Mouse (Mus musculus): ENCODE data around the gene Larp1. TPM values are rescaled to one million over a fixed set of nuclear protein-coding genes. Genes with fewer than 3 reads are reported as not detected.

The Larp1 gene
- polyA plus RNA-seq, 1 experiment from 2014 or later: 18.2 TPM

DNA sequence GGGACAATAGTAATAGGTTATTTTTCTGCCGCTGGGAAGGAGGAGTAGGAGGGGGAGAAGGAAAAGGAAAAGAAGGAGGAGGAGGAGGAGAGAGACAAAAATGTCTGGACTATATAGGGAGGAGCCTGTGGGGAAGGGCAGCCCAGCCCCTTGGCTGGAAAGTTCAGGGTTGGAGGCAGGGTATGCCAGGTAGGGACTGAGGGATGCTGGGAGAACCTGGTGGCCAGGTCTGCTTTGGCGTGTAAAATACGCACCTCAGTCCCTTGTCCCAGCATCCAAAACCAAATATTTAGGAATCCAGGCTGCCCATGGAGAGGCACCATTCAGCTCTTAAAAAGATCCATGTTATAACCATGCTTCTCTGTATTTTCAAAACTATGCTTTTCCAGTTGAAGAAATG lies 93.3 kb downstream of the Larp1 start:
- DNase-seq (ENCODE audit: low spot score): no peak
- no peaks in the 10 kb centered on the region; the same call in 1 of the 2 replicates for H3K27me3 ChIP-seq (ENCODE audit: control insufficient read depth, insufficient read depth, low read length)
- no peaks in the 10 kb centered on the region for H3K9me3 ChIP-seq (ENCODE audit: control insufficient read depth, low read length)
- 79% methylated on average over 3 of the region's 3 CpGs for WGBS
- ATAC-seq (ENCODE audit: low FRiP score): no peak
- no peak overlapping the region for H3K4me3 ChIP-seq (ENCODE audit: low read depth, low read length)
- no peak overlapping the region for H3K27ac ChIP-seq (ENCODE audit: low read depth, low read length)
- H3K4me2 ChIP-seq (replicated peaks; ENCODE audit: low read depth, low read length): no peak overlapping the region
- H3K4me1 ChIP-seq (replicated peaks; ENCODE audit: control insufficient read depth, insufficient read depth, low read length): 0 out of 2 replicates have a peak, but pooled peaks cover 3% of the 10 kb centered on the region
- no peaks in the 10 kb centered on the region for H3K36me3 ChIP-seq (ENCODE audit: control insufficient read depth, insufficient read depth, low read length)
- H3K9ac ChIP-seq (ENCODE audit: low read depth, low read length): no peak overlapping the region

DNA sequence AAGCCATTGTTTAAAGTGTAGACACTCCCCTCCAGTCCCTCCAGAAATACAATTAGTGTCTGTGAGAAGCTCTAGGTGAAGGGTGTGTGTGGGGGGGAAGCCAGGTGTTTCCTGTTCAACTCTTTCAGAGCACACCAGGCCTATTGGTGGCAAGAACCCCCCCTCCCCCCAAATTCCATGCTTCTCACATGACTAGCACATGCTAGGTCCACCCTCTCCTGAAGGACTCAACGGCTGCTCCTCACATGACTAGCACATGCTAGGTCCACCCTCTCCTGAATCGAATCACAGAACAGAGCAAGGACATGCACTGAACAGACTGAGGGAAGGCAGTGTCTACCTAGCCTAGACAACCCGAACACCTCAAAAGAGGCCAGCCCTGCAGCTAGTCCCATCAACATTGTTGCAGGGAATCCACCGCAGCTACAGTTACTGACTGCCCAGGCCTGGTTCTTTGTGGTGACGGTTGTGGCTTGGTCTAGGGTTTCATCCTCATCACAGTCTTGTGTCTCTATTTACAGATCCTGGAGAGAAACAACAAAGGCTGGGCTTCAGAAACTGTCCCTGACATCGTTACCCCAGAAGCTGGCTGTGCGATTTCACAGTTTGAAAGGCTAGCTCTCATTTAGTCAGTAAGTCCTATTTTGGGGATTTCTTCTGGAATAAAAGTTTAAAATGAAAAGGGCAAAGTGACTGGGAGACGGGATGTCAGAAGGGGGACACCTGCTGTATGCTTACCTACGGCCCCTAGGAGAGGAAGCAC lies 93.9 kb downstream of the Larp1 start:
- Histone ChIP-seq H3K9ac (ENCODE audit: low read depth, low read length) (peak overlapping the region; percentile 59), H3K9me3 (ENCODE audit: control insufficient read depth, low read length) (no peaks in the 10 kb centered on the region), H3K4me1 (replicated peaks; ENCODE audit: control insufficient read depth, insufficient read depth, low read length) (0 out of 2 replicates have a peak, but pooled peaks cover under 1% of the 10 kb centered on the region), H3K4me3 (ENCODE audit: low read depth, low read length) (no peak overlapping the region), H3K27me3 (ENCODE audit: control insufficient read depth, insufficient read depth, low read length) (no peaks in the 10 kb centered on the region; the same call in 1 of the 2 replicates), H3K36me3 (ENCODE audit: control insufficient read depth, insufficient read depth, low read length) (no peaks in the 10 kb centered on the region), H3K4me2 (replicated peaks; ENCODE audit: low read depth, low read length) (peak overlapping the region; percentile 49; the same call in 1 of the 2 replicates), H3K27ac (ENCODE audit: low read depth, low read length) (no peak overlapping the region)
- DNase-seq (ENCODE audit: low spot score): no peak
- WGBS: 87% methylated on average over 9 of the region's 9 CpGs
- ATAC-seq (ENCODE audit: low FRiP score): no peak

DNA sequence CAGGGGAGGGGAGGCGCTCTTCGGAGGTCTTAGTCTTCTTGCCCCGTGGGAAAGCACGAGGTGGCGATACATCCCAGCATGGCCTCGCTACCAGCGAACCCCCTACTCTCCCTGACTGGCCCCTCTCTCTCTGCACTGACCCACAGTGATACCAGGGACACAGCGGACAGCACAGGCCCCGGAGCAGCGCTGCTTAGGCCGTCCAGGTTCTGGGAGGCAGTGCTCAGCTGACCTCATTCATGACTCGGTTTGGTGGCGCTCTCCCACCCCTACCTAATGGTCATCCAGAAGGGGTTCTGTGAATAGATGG lies 94.4 kb downstream of the Larp1 start:
- peak; percentile 70 for ATAC-seq (ENCODE audit: low FRiP score)
- WGBS: 49% methylated on average over 10 of the region's 13 CpGs
- 0 out of 2 replicates have a peak overlapping the region, but pooled peaks have one; percentile 13 for H3K27ac ChIP-seq (ENCODE audit: low read depth, low read length)
- no peak for DNase-seq (ENCODE audit: low spot score)
- H3K9me3 ChIP-seq (ENCODE audit: control insufficient read depth, low read length): no peaks in the 10 kb centered on the region
- no peaks in the 10 kb centered on the region for H3K27me3 ChIP-seq (ENCODE audit: control insufficient read depth, insufficient read depth, low read length)
- H3K4me1 ChIP-seq (replicated peaks; ENCODE audit: control insufficient read depth, insufficient read depth, low read length): no peaks in the 10 kb centered on the region
- peak overlapping the region; percentile 59 for H3K9ac ChIP-seq (ENCODE audit: low read depth, low read length)
- H3K4me3 ChIP-seq (ENCODE audit: low read depth, low read length): peak overlapping the region; percentile 91
- no peaks in the 10 kb centered on the region for H3K36me3 ChIP-seq (ENCODE audit: control insufficient read depth, insufficient read depth, low read length)
- H3K4me2 ChIP-seq (replicated peaks; ENCODE audit: low read depth, low read length): peak overlapping the region; percentile 49

DNA sequence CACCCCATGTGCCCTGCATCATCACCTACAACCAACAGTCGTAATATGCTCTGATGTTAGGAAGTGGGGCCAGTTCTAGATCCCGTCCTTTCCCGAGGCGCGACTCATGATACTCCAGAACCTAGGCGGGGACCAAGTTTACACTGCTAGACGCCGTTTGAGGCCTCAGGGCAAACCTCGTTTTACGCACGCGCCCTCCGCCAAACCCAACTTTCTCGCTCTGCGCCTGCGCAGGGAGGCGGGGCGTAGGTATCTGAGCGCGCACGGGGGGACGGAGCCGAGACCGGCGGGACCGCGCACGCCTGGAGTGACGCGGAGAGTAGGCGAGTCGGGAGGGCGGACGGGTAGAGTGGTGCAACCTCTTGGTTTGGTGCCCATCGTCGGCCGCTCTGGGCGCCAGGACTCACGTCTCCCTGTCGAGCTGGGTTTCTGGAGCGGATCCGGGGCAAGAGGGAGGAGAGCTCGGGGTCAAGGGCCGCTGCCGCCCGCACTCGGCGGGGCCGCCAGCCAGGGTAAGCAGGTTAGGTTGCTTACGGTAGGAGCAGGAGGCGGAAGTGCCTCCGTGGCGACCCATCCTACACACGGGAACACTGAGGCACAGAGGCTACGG lies 94.9 kb downstream of the Larp1 start, which contains the start of gene Cnot8:
TSS of gene Cnot8 (plus strand) at position 457 of the 610 bp plus-strand sequence.
- H3K4me3 ChIP-seq (ENCODE audit: low read depth, low read length): peak within 1 kb of the TSS; percentile 91
- H3K9me3 ChIP-seq (ENCODE audit: control insufficient read depth, low read length): no peaks in the 10 kb centered on the region
- H3K27ac ChIP-seq (ENCODE audit: low read depth, low read length): peak within 1 kb of the TSS; percentile 75
- H3K27me3 ChIP-seq (ENCODE audit: control insufficient read depth, insufficient read depth, low read length): no peaks in the 10 kb centered on the region
- ATAC-seq (ENCODE audit: low FRiP score): peak; percentile 96
- DNase-seq (ENCODE audit: low spot score): peak; percentile 100
- peak within 1 kb of the TSS; percentile 91 for H3K9ac ChIP-seq (ENCODE audit: low read depth, low read length)
- H3K4me2 ChIP-seq (replicated peaks; ENCODE audit: low read depth, low read length): peak within 1 kb of the TSS; percentile 62
- no peaks in the 10 kb centered on the region for H3K36me3 ChIP-seq (ENCODE audit: control insufficient read depth, insufficient read depth, low read length)
- under 1% methylated on average over 55 of the region's 55 CpGs for WGBS
- no peaks in the 10 kb centered on the region for H3K4me1 ChIP-seq (replicated peaks; ENCODE audit: control insufficient read depth, insufficient read depth, low read length)

DNA sequence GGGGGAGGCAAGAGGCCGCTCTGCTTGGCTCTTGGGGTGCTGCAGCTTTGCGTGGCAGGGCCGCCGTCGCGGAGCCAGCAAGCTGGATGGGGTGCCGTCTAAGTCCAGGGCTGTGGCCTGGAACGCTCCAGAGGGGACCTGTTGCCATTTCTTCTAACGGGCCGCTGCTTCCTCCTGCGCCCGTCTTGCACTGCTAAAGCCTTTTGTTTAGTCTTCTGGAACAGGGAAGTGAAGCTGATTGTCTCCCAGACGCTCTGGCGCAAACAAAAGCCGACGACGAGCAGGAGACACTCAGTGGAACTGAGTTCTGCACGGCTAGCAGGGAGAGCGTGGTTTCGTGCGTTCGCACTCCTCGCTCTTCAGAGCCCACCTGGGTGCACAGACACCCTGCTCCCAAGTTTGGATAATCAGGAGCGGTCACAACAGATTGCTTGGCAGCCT lies 95.5 kb downstream of the Larp1 start:
- peak; percentile 71 for DNase-seq (ENCODE audit: low spot score)
- under 1% methylated on average over 24 of the region's 24 CpGs for WGBS
- Histone ChIP-seq H3K4me1 (replicated peaks; ENCODE audit: control insufficient read depth, insufficient read depth, low read length) (no peaks in the 10 kb centered on the region), H3K27ac (ENCODE audit: low read depth, low read length) (peak overlapping the region; percentile 75), H3K27me3 (ENCODE audit: control insufficient read depth, insufficient read depth, low read length) (no peaks in the 10 kb centered on the region), H3K9ac (ENCODE audit: low read depth, low read length) (peak overlapping the region; percentile 91), H3K4me2 (replicated peaks; ENCODE audit: low read depth, low read length) (peak overlapping the region; percentile 62), H3K36me3 (ENCODE audit: control insufficient read depth, insufficient read depth, low read length) (no peaks in the 10 kb centered on the region), H3K9me3 (ENCODE audit: control insufficient read depth, low read length) (no peaks in the 10 kb centered on the region), H3K4me3 (ENCODE audit: low read depth, low read length) (peak overlapping the region; percentile 91)
- peak; percentile 2; the same call in 1 of the 2 replicates for ATAC-seq (ENCODE audit: low FRiP score)

DNA sequence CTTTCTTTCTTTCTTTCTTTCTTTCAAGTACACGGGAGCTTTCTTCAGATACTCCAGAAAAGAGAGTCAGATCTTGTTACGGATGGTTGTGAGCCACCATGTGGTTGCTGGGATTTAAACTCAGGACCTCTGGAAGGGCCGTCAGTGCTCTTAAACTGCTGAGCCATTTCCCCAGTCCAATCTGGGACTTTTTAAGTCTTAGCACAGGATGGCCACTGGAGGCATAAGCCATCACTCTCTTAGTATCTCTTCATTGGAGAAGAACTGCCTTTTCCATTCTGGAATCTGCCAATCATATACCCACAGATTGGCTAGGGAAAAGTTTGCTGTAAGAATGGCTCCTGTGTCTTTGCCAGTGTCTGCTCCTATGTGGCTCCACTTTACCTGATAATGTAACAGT lies 98.1 kb downstream of the Larp1 start:
- no peaks in the 10 kb centered on the region for H3K4me1 ChIP-seq (replicated peaks; ENCODE audit: control insufficient read depth, insufficient read depth, low read length)
- H3K36me3 ChIP-seq (ENCODE audit: control insufficient read depth, insufficient read depth, low read length): 0 out of 2 replicates have a peak, but pooled peaks cover 4% of the 10 kb centered on the region
- no peaks in the 10 kb centered on the region for H3K9me3 ChIP-seq (ENCODE audit: control insufficient read depth, low read length)
- no peak overlapping the region for H3K9ac ChIP-seq (ENCODE audit: low read depth, low read length)
- H3K27ac ChIP-seq (ENCODE audit: low read depth, low read length): no peak overlapping the region
- no peak for ATAC-seq (ENCODE audit: low FRiP score)
- H3K4me2 ChIP-seq (replicated peaks; ENCODE audit: low read depth, low read length): no peak overlapping the region
- no peak overlapping the region for H3K4me3 ChIP-seq (ENCODE audit: low read depth, low read length)
- H3K27me3 ChIP-seq (ENCODE audit: control insufficient read depth, insufficient read depth, low read length): no peaks in the 10 kb centered on the region
- no peak for DNase-seq (ENCODE audit: low spot score)
- 57% methylated on average over 3 of the region's 3 CpGs for WGBS

DNA sequence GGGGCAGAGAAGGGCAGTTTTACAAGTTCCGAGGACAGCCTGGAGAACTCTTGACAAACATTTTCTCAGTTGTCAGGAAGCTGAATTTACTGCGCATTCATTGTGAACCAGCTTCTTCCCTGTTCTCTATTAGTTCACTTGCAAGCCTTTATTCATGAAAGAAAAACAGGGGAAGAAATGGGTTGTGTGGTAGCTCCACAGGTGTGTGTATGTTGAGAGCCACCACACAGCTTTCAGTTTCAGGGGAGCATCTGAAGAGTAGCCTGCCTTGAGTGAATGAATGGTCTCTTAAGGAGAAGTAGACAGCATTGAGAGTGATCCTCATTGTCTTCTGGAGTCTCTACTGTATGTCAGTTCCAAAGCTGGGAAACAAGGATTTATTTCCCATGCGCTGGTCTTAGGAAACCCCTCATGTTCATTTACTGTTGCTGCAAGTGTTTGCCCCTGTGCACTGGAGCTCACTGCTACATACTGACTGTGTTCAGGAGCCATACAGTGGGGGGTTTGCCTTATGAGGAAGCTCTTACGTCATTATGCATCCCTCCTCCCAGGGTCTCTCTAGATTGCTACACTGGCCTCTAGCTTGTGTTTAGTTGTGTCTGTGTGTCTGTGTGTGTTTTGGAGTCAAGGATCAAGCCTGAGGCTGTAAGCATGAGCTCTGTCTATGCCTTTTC lies 98.9 kb downstream of the Larp1 start:
- Histone ChIP-seq H3K4me2 (replicated peaks; ENCODE audit: low read depth, low read length) (no peak overlapping the region), H3K9me3 (ENCODE audit: control insufficient read depth, low read length) (no peaks in the 10 kb centered on the region), H3K27me3 (ENCODE audit: control insufficient read depth, insufficient read depth, low read length) (no peaks in the 10 kb centered on the region), H3K4me1 (replicated peaks; ENCODE audit: control insufficient read depth, insufficient read depth, low read length) (no peaks in the 10 kb centered on the region), H3K36me3 (ENCODE audit: control insufficient read depth, insufficient read depth, low read length) (0 out of 2 replicates have a peak, but pooled peaks cover 4% of the 10 kb centered on the region), H3K9ac (ENCODE audit: low read depth, low read length) (no peak overlapping the region), H3K27ac (ENCODE audit: low read depth, low read length) (no peak overlapping the region), H3K4me3 (ENCODE audit: low read depth, low read length) (no peak overlapping the region)
- ATAC-seq (ENCODE audit: low FRiP score) (no peak), DNase-seq (ENCODE audit: low spot score) (no peak)
- WGBS: 95% methylated on average over 4 of the region's 4 CpGs

Data from hindbrain, embryonic 11.5 days (tissue).